Mouse (Mus musculus) liver (tissue): ENCODE data around the gene Mrpl33.
A peak's percentile ranks its signal among the peaks of the same experiment; 100 is the strongest.
"Not testable (repeated sequence)": the region's sequence is repeated elsewhere in the genome, so short reads cannot be mapped to it uniquely, and the experiment has no call there.

Experiments
- DNase-seq: peaks from one replicate; pipeline ENCODE4 v3.0.0-alpha.2; 2020; ENCODE audit warnings: mixed read lengths

The Mrpl33 gene

DNA sequence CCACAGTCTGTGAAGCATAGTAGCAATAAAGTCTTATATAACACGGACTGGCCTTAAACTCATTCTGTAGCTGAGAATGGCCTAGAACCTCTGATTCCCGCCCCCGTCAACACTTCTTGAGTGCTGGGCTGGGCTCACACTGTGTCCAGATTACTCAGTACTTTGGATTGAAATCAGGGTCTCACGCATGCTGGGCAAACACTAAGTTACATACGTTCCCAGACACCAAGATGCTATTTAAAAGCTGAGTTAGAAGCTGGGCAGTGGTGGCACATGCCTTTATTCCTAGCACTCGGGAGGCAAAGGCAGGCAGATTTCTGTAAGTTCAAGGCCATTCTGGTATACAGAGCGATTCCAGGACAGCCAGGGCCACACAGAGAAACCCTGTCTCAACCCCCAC lies 1.4 kb downstream of the Mrpl33 start:
- no peak for DNase-seq

DNA sequence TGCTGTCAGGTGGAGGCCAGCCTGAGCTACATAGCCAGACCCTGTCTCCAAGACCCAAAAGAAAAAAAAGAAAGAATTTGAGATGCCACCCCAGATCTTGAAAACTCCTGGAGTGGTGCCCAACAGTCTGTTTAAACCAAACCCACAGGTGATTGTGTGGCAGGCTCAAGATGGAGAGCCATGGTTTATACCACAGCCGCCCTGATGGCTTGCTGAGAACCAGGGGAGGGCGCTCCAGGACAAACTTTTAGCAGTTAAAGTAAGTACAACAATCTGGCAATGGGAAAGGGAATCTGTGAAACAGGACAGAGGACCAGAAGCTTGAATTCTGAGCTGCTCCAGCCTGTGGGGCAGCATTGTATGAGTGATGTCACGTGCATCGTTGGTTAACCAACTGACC lies 1.8 kb downstream of the Mrpl33 start:
- peak; percentile 67 for DNase-seq

DNA sequence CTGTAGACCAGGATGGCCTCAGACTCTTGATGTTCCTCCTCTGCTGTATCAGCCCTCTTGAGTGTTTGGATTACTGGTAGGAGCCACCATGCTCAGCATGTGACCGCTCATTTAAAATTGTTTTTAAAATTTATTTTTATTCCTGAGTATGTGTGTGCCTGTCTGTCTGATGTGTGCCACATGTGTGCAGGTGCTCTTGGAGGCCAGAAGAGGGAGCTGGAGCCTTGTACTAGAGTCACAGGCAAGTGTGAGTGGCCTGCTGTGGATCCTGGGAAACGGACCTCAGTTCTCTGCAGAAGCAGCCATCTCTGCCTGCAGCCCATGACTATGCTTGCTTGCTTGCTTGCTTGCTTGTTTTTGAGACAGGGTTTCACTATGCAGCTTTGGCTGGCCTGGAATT lies 2.4 kb downstream of the Mrpl33 start:
- DNase-seq = no peak

GRCm38 (mm10) chr5:31601162-31601722 lies 4.5 kb downstream of the Mrpl33 start:
- no peak for DNase-seq

- peak; percentile 48 for DNase-seq
Measured at GRCm38 (mm10) chr5:31602377-31602776, 5.6 kb downstream of the Mrpl33 start.

DNA sequence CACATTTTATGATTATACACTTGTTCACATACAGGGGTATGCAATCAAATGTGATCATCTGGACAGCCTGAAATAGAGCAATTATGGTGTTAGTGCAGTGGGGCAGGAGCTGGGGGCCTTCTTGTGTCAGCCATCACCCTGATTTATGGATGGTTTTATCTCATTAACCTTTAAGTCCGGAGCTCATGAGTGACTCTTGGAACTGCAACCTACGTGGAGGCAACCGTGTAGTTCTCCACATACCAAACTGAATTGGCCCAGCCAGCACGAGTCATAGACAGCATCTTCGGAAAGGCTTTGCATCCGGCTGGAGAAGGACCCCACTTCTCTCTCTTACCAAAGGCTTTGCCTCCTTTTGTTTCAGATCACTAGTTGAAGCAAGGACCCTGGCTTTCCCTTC lies 7.0 kb downstream of the Mrpl33 start:
- DNase-seq = no peak

DNA sequence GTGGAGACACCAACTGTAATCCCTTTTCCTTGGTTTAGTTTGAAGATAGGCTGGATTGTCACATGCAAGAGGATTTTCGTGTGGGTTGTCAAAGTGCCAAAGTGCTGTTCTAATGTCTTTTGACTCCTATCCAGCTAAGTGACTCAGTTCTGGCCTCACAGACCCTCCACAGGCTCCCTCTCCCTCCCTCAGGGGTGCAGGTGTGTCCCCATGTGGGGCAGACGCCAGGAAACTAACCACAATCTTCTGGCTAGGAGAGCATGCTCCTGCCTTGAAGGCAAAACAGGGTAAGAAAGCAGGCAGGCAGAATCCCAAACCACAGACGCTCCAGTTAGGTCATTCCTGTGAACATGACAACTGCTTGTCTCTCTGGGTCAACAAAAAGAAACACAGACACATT lies 9.4 kb downstream of the Mrpl33 start:
- no peak for DNase-seq

- DNase-seq = no peak
Measured at GRCm38 (mm10) chr5:31610376-31611086, 13.8 kb downstream of the Mrpl33 start.

DNA sequence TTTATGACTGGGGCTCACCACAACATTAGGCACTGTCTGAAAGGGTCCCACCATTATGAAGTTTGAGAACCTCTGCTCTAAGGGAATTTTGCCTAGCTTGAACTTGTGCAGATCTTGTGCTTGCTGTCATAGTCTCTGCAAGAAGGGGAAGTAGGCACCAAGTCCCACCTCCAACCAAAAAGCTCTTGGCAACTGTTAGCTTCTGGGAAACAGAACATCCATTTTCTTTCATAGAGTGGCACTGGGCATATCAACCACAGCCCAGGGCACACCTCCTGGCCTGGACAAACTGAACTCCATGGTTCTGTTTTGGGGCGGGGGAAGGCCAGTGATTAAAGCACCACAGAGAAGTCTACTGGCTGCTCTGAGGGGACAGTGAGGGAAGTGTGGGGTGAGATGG lies 14.5 kb downstream of the Mrpl33 start:
- DNase-seq = no peak

- DNase-seq = peak; percentile 86
Measured at GRCm38 (mm10) chr5:31613852-31614286, 17.1 kb downstream of the Mrpl33 start.

GRCm38 (mm10) chr5:31614339-31615025 lies 17.7 kb downstream of the Mrpl33 start:
- DNase-seq = peak; percentile 17

DNA sequence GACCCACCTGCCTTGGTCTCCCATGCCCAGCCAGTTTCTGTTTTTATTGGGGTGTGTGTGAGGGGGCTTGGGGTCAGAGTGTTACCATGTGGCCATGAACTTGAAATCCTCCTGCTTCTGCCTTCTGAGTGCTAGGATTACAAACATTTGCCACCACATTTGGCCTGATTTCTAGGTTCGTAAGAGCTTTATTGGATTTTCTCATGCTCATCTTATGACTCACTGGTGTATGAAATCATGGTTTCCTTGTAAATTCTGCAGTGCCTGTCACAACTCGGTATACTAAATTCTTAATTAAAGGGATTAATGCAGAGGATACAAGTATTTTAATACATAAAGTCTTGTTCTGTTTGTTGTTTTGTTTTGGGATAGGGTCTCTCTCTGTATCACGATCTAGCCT lies 23.6 kb downstream of the Mrpl33 start:
- no peak for DNase-seq

- no peak for DNase-seq
Measured at GRCm38 (mm10) chr5:31627117-31627516, 30.4 kb downstream of the Mrpl33 start.

DNA sequence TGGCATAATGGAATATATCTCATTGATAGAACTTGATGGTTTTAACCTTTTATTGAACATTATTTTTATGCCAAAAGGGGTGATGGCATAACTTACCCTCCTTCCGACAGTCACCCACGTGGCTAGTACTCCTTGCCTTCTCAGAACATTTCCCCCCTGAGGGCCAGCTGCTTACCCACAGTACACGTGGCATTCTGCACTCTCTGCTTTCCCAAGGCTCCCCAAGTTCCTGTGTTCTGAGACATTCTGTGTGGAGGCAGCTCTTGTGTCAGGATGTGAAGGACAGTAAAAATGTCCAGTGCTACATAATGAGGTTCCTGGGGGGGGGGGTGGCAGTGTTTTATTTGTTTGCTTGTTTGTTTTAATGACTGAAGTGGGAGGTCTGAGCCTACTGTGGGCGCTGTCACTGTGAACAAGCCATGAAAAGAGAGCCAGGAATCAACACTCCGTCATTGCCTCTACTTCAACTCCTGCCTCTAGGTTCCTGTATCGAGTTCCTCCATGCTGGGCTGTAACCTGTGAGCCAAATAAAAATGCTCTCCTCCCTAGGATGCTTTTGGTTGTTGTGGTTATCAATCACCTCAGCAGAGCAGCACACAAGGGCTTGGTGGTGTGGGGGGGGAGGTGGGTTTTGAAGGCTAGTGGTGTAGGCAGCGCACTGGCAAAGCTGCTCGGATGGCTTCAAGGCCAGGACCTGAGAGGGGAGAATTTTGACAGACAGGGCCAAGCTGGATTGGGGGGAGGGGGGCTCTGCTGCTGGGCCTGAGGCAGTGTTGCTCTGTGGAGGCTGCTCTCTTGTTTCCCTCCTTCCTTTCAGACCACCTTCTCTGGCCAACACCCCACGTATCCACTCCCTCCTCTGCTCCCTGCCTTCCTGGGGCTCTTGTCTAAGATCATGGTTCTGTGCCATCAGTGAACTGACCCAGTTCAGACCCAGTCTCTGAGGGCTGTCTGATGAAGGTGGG lies 31.1 kb downstream of the Mrpl33 start:
- DNase-seq = no peak

GRCm38 (mm10) chr5:31628555-31628954 lies 31.8 kb downstream of the Mrpl33 start:
- DNase-seq = no peak

DNA sequence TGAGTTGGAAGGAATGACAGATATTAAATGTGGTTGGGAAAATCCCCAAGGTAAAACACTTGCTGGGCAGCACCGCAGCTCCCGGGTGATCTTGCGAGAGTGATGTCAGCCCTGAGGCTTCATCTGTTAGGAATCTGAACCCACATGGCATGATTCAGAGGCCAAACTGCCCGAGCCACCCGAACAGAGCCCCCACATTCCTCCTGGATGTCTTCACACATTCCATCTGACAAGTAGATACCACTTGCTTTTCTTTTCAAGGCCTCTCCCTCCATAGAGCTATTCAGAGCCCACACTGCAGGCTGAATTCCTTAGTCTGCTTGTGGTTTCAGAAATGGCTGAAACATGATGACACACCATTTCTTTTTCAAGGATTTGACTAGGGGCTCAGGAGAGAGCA lies 33.3 kb downstream of the Mrpl33 start:
- peak; percentile 12 for DNase-seq

- not testable (repeated sequence) for DNase-seq
Measured at GRCm38 (mm10) chr5:31631169-31631568, 34.4 kb downstream of the Mrpl33 start.

DNA sequence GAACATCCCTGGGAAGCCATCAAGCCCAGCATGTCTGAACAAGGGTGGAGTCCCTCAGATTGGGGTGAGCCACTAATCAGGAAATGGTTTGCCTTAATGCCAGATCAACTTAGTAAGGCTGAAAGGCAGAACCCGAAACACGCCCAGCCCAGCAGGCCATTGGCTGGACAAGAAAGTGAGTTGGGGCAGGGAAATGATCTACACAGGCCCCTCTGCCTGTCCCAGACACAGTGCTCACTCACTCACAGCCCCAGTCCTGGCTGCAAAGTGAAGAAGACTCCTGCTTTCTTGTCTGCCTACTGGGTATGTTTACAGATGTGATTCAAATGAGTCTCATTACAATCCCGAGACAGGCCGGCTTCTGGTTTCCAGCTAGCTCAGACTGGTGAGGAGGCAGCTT lies 37.4 kb downstream of the Mrpl33 start:
- DNase-seq = no peak

DNA sequence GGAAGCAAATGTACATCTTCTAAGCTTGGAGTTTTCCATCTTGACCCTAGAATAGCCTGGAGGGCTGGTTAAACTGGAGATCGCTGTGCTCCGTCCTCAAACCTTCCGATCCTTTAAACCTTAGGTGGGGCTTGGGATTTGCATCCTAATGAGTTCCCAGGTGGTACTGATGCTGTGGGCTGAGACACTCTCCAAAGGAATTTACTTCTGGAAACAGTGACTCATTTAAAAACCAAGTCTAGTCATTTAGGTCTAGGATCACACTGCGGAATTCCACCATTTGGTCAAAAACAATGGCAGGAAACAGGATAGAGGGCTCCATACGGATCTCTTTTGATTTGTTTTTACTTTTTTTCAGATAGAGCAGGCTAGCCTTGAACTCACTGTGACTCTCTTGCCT lies 37.9 kb downstream of the Mrpl33 start:
- no peak for DNase-seq

DNA sequence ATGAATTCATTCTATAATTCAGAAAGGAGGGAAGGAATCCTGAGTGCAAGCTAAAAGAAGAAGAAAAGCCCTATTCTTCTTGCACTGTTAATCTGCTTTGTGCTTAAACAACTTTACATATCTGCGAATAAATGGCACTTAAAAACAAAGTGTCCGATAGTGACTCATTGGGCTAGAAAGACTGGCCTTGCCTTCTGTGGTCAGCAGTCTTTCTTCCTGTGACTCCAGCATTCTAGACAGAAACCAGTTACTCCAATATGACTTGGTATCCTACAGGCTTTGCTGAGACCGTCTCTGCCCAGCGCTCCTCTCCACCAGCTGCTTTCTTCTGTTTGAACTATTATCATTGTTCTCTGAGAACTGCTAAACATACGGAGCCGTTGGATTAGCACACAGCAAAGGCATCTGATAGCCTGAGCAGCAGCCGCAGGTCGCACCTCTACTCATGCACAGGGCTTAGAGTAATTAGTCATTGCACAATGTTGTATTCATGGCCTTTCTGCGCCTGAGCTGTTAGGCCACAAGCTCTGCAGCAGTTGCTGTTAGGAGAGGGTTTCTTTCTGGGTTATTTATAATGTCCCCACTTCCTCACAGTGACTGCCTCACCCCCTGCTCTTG lies 40.0 kb downstream of the Mrpl33 start:
- peak; percentile 12 for DNase-seq

DNA sequence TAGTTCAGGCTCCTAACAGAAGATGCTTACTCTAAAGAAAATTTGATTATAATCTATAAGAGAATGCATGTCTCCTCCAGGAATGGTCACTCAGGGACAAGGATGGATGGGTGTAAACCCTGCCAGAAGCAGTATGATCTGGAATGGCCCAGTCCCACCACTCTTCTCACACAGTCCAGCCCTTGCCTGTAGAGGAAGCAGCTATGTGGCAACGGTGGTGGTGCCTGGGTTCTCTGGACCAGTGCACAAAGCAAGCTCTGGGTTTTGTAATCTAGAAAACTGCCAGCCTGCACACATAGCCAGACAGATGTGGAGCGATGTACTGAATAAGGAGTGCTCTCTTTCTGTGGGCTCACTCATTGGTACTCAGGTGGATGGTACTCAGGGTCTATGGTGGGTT lies 43.8 kb downstream of the Mrpl33 start:
- no peak for DNase-seq

- DNase-seq = no peak
Measured at GRCm38 (mm10) chr5:31642300-31642699, 45.6 kb downstream of the Mrpl33 start.

DNA sequence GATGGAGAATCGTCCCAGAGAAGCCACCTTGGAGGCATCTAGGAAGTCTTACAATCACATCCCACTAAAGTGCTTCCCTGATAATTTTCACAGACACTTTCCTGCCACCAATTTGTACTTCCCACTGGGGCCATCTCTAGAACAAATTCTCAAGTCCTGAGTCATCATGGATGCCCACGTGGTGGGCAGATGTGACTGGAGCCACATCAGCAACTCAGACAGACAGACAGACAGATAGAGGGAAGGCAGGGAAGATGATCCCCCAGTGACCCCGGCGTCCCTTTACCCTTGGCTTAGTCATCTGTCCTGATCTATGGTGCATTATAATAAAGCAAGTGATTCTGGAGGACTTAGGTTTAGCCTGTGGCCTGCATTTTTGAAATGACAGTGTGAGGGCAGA lies 47.5 kb downstream of the Mrpl33 start:
- no peak for DNase-seq
